Mouse (Mus musculus): Measurements from ENCODE around the gene H6pd. TPM values are rescaled to one million over a fixed set of nuclear protein-coding genes. Genes with fewer than 3 reads are reported as not detected.
A peak's percentile ranks its signal among the peaks of the same experiment; 100 is the strongest.

Gene H6pd
- total RNA-seq, 2 experiments from 2014 or later: 41.6 to 104 TPM

DNA sequence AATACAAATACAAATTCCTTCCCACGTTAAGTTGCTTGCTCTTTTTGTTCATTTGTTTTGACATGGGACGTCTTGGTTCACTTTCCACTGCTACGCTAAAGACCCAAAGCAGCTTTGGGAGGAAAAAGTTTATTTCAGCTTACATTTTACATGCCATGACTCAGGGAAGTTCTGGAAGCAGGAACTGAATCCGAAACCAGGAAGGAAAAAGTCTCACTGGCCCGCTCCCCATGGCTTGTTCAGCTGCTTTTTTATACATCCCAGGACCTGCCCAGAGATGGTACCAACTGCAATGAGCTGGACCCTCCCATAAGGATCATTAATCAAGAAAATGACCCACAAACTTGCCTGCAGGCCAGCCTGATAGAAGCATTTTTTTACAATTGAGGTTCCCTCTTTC, 5.0 kb upstream of the H6pd start:
- DNase-seq: no peak
- no peak overlapping the region for H3K4me3 ChIP-seq
- intact Hi-C loops (cut with DNase I): no loop called here
- peak overlapping the region; percentile 97 for H3K27ac ChIP-seq
- no peak for TF ChIP-seq CTCF (IDR thresholded peaks at IDR 0.05)

DNA sequence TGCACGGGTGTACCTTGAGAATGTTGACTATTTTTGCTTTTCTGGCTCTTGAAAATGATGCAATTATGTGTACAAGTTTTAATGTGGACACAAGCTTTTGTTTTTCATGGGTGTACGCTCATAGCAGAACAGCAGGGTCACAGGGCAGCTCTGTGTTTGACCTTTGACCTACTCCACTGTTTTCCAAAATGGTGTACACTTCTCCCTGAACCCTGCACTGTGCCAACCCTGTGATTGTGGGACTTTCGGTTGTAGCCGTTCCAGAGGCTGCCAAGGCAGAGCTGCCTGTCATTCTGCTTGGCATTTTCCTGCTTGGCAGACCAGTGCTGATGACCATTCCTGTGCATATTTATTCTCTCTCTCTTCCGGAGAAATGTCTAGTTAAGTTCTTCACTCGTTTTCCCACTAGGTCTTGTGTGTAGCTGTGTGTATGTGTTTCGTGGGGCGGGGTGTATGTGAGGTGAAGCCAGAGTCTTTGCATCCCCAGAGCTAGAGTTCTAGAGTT, 4.4 kb upstream of the H6pd start:
- no peak for DNase-seq
- intact Hi-C loops (cut with DNase I): no loop called here
- TF ChIP-seq CTCF (IDR thresholded peaks at IDR 0.05): no peak

DNA sequence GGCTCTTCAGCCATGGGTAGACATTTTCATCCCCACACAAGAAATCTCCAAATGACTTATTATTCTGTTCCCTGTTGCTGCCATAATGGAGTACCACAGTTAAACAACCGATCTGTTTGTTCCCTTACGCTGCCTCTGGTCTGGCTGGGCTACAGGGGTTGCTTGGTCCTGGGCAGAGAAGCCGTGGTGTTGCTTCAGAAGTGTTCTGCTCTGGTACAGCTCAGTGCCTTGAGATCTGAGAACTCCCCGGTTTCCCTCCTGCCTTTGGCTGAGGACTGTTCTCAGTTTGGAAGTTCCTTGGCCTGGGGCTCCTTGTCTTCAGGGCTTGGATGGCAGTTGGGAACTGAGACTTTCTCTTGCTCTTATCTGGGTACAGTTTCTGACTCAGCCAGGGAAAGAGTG, 3.5 kb upstream of the H6pd start:
- no peak for TF ChIP-seq CTCF (IDR thresholded peaks at IDR 0.05)
- DNase-seq: peak; percentile 63
- intact Hi-C loops (cut with DNase I): no loop called here
- peak overlapping the region; percentile 97 for H3K27ac ChIP-seq
- H3K4me3 ChIP-seq: peak overlapping the region; percentile 21

More for the DNA sequence above, 4.4 kb upstream of the H6pd start:
- peak overlapping the region; percentile 97 for H3K27ac ChIP-seq
- no peak overlapping the region; the same call in 1 of the 2 replicates for H3K4me3 ChIP-seq

DNA sequence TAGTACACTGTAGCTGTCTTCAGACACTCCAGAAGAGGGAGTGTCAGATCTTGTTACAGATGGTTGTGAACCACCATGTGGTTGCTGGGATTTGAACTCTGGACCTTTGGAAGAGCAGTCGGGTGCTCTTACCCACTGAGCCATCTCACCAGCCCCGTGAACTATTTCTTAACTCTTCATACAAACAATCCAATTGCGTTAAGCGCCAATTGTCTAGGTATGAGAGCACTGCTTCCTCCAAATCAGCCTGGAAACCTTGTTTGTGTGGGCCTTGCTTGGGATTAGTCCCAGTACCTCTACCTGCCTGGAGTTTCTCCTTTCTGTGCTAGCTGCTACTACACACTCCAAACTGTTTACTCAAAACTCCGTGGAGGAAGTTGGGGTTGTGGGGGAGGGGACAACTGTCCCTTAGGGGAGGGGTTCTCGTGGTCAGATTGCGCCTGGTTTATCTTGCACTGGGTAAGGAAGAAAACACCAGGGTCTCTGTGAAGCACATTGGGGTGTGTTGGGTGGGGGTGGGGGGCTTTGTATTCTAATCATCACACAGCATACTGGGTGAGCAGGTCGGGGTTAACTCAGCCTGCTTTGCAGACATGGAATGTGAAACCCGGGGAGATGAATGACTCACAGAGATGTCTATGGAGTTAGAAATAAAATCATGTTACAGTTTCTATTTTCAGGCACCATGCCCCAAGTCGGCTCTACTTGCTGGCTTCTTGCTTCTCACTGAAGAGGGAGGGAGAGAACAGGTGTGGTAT, 2.9 kb upstream of the H6pd start:
- Histone ChIP-seq H3K4me3 (no peak overlapping the region; the same call in 1 of the 2 replicates), H3K27ac (peak overlapping the region; percentile 97)
- intact Hi-C loops (cut with DNase I): no loop called here
- no peak for TF ChIP-seq CTCF (IDR thresholded peaks at IDR 0.05)
- peak; percentile 63 for DNase-seq

DNA sequence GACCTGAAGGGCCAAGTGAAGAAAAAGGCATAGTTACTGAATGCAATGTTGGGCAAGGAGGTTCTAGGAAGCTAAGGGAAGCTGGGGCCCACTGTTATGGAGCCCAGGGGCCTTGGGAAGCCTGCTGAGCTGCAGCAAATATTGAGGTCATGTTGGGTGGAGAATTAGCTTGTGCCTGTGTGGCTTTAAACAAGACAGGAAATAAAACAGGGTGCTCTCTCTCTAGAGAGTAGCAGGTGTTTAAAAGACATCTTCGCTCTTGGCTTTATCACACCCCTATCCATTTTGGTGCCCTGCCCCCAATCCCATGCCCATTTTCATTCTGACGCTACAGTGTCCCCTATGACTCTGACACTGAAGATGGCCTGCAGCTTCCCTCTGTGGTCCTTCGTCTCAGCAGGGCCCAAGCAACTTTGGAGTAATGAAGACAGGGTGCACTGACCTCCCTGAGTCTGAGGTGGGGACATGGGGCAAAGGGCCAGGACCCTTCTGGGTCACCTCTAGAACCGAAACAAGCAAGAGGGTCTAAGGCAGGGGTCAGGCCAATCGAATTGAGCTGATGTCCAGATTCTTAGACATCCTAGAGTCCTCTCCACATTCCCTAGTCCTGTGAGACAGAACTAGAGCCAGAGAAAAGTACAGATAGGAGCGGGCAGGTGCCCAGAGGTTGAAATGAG, 1.4 kb upstream of the H6pd start:
- intact Hi-C loops (cut with DNase I): no loop called here
- DNase-seq: peak; percentile 24
- TF ChIP-seq CTCF (IDR thresholded peaks at IDR 0.05): no peak
- H3K27ac ChIP-seq: peak overlapping the region; percentile 97
- no peak overlapping the region for H3K4me3 ChIP-seq

DNA sequence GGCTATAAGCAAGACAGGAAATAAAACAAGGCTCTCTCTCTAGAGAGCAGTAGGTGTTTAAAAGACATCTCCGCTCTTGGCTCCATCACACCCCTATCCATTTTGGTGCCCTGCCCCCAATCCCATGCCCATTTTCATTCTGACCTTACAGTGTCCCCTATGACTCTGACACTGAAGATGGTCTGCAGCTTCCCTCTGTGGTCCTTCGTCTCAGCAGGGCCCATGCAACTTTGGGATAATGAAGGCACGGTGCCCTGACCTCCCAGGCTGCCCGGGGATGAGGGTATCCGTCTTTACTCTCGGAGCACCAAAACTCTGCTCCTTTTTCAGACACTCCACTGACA, 736 bp upstream of the H6pd start:
- TF ChIP-seq CTCF (IDR thresholded peaks at IDR 0.05): no peak
- Histone ChIP-seq H3K4me3 (peak overlapping the region; percentile 88), H3K27ac (peak overlapping the region; percentile 97)
- intact Hi-C loops (cut with DNase I): loop anchor here (10.0 kb wide), 1 partner anchor 225 kb away; the partner anchor contains the start of gene Eno1
- peak; percentile 16 for DNase-seq

DNA sequence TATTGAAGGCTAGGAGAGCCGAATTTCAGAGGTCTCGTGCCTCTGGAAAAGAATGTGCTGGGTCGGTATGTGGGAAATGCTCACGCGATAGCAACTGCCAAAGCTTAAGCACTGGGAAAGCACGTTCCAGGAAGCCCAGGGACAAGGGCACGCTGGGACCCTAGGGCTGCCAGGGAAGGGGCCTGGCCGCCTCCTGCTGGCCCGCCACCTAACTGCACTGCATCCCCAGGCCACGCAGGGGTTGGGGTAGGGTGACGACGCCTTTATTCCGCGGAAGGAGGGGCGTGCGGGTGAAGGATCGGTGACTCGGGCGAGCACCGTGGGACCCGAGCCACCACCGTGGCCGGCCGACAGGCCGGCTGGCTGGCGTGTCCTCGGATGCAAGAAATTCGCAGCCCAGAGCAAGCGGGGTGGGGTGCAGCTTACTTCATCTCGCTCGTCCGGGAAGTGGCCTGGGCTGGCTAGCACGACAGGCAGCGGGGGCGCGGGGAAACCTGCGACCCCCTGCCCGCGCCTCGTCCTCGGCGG, 434 bp downstream of the H6pd start:
- TF ChIP-seq CTCF (IDR thresholded peaks at IDR 0.05): peak; percentile 81
- H3K27ac ChIP-seq: peak overlapping the region; percentile 97
- intact Hi-C loops (cut with DNase I): loop anchor here (10.0 kb wide), 1 partner anchor 226 kb away; the partner anchor contains the start of gene Eno1
- peak; percentile 93 for DNase-seq
- H3K4me3 ChIP-seq: peak overlapping the region; percentile 88

DNA sequence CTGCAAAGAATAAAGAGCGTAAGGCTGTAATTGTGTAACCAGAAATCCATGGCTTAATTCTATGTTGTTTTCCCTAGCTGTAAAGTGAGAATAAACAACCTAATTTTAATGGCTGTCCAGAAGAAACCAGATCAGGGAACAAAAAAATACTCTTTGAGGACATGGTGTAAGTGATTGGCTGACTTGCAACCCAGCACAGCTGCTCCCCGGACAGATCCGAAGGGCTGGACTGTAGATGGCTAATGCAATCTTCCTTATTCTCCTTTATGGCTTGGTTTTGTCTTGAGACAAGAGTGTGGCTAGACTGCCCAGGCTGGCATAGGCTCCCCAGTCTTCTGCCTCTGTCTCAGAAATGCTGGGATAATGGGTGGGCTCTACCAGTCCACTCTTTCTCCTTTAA, 1.4 kb downstream of the H6pd start:
- intact Hi-C loops (cut with DNase I): loop anchor here (10.0 kb wide), 1 partner anchor 227 kb away; the partner anchor contains the start of gene Eno1
- H3K4me3 ChIP-seq: peak overlapping the region; percentile 88
- DNase-seq: peak; percentile 58
- TF ChIP-seq CTCF (IDR thresholded peaks at IDR 0.05): no peak
- peak overlapping the region; percentile 97 for H3K27ac ChIP-seq

DNA sequence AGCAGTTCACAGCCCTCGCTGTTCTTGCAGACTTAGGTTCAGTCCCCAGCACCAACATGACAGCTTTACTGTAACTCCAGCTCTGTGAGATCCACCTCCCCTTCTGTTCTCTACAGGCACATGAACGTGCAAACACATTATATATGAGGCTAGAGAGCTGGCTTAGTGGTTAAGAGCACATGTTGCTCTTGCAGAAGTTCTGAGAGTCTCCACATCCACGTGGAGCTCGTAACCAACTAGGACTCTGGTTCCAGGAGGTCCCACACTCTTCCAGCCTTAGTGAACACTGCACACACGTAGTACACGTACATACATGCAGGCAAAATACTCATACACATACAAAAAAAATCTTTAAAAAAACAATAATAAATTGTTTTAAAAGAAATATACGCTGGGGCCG, 1.8 kb downstream of the H6pd start:
- Histone ChIP-seq H3K27ac (peak overlapping the region; percentile 97), H3K4me3 (peak overlapping the region; percentile 88)
- no peak for TF ChIP-seq CTCF (IDR thresholded peaks at IDR 0.05)
- DNase-seq: peak; percentile 19
- intact Hi-C loops (cut with DNase I): loop anchor here (10.0 kb wide), 1 partner anchor 228 kb away; the partner anchor contains the start of gene Eno1

DNA sequence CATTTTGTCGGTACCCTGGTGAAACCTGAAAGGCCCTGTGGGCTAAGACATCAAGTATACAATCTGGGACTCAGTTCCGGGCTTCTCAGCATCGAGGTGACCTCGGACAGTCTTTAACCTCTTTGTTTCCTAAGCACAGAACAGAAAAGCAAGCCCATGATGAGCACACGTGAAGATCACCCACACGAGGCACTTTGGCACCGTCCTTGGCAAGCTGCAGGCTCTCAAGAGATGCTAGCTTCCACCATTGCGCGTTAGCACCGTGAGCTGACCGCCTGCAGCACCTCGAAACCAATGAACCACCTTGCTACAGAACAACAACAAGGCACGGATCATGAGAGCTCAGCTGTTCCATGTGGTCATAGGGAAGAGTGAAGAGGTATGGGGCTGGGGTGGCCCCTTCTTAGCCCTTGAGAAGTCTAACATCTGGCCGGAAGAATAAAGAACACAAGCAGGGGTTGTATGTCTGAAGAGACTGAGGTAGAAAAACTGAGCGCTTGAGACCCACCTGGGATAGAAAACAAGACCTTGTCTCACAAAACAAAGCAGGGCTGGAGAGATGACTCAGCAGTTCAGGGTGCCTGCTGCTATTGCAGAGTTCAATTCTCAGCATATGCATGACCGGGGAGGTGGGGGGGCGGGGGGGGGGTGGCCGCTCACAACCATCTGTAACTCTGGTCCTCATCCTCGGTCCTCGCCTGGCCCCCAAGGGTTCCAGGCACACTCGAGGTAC, 2.5 kb downstream of the H6pd start:
- peak; percentile 38 for DNase-seq
- Histone ChIP-seq H3K27ac (peak overlapping the region; percentile 97), H3K4me3 (peak overlapping the region; percentile 88)
- TF ChIP-seq CTCF (IDR thresholded peaks at IDR 0.05): no peak
- intact Hi-C loops (cut with DNase I): loop anchor here (10.0 kb wide), 1 partner anchor 229 kb away; the partner anchor contains the start of gene Eno1

DNA sequence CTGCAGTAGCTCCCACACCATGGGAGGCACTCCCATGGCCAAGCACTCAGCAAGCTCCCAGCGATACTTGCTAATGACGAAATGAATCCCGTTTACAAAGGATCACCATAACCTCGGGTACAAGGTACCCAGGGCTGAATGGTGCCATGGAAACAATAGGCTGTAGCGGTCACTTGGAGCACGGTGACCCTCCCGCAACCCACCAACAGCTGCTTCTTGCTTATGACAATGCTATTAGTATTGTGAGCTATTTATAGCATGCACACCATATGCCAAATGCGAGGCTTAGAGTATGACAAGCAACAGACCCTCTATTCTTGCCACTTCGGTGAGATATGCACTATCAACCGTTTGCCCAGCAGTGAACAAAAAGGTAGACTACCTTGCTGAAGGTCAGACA, 3.6 kb downstream of the H6pd start:
- TF ChIP-seq CTCF (IDR thresholded peaks at IDR 0.05): no peak
- intact Hi-C loops (cut with DNase I): loop anchor here (10.0 kb wide), 1 partner anchor 230 kb away; the partner anchor contains the start of gene Eno1
- H3K4me3 ChIP-seq: no peak overlapping the region
- H3K27ac ChIP-seq: peak overlapping the region; percentile 97
- DNase-seq: no peak

DNA sequence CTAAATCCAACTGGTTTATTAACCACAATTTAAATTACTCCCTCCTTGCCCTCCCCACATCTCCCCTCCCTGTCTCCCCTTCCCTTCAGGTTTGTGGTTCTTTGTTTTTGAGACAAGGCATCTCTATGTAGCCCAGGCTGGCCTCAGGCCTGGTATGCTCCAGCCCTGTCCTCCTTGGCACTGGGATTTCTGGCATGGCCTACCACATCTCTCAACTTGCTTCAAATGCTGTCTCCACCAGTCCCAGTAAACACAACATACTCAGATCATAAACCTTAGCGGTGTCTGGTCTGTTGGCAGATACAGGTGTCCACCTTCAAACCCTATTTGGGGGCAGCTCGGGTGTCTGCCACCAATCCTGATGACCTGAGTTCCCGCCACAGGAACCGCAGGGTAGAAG, 5.2 kb downstream of the H6pd start:
- TF ChIP-seq CTCF (IDR thresholded peaks at IDR 0.05): no peak
- H3K4me3 ChIP-seq: peak overlapping the region; percentile 67
- intact Hi-C loops (cut with DNase I): loop anchor here (10.0 kb wide), 1 partner anchor 231 kb away; the partner anchor contains the start of gene Eno1
- peak overlapping the region; percentile 97 for H3K27ac ChIP-seq
- peak; percentile 62 for DNase-seq
